Mouse (Mus musculus) kidney, postnatal 0 days (tissue): ENCODE measurements at regions not wholly inside any gene's neighbourhood (a gene's known extent, or its start where the extent isn't known, plus 50 kb on each side); places are given as distances from the start of the nearest gene placed in this dataset.

Experiments
- ATAC-seq: fragments of 200-750 bp; cut with Nextera tagmentation; replicated peaks from 2 replicates; pipeline ENCODE4 v1.8.0; 2017; ENCODE audit warnings: low read depth, moderate number of reproducible peaks, moderate TSS enrichment, moderate library complexity; ENCODE audit not compliant: low FRiP score
- DNase-seq: peaks from one replicate; pipeline ENCODE4 v3.0.0-alpha.2; 2016; ENCODE audit warnings: low spot score
- H3K27ac ChIP-seq: fragments of 300-500 bp; sonication (generic); 2 replicates; pipeline ENCODE4 v1.5.1; 2014; ENCODE audit warnings: mild to moderate bottlenecking
- H3K27me3 ChIP-seq: fragments of 300-500 bp; sonication (generic); 2 replicates; pipeline ENCODE4 v1.6.1; 2014; ENCODE audit warnings: low read length, mixed read lengths; ENCODE audit not compliant: insufficient read depth
- H3K36me3 ChIP-seq: fragments of 300-500 bp; sonication (generic); 2 replicates; pipeline ENCODE4 v1.6.1; 2014; ENCODE audit warnings: low read length, mixed read lengths; ENCODE audit not compliant: insufficient read depth
- H3K4me1 ChIP-seq: fragments of 300-500 bp; sonication (generic); replicated peaks from 2 replicates; pipeline ENCODE4 v1.6.1; 2014; ENCODE audit warnings: antibody characterized with exemption, low read length, mixed read lengths; ENCODE audit not compliant: insufficient read depth
- H3K4me2 ChIP-seq: fragments of 300-500 bp; sonication (generic); 2 replicates; pipeline ENCODE4 v1.6.1; 2014; ENCODE audit warnings: mild to moderate bottlenecking, low read length, moderate library complexity, mixed read lengths
- H3K4me3 ChIP-seq: fragments of 300-500 bp; sonication (generic); replicated peaks from 2 replicates; pipeline ENCODE4 v1.5.1; 2014; ENCODE audit warnings: low read depth, low read length
- H3K9ac ChIP-seq: fragments of 300-500 bp; sonication (generic); 2 replicates; pipeline ENCODE4 v1.6.1; 2014; ENCODE audit warnings: low read depth, low read length
- H3K9me3 ChIP-seq: fragments of 300-500 bp; sonication (generic); replicated peaks from 2 replicates; pipeline ENCODE4 v1.6.1; 2016; ENCODE audit warnings: low read length, inconsistent platforms, mixed read lengths
- CTCF ChIP-seq: IDR thresholded peaks from 2 replicates; pipeline ENCODE4 v1.5.1; 2016; ENCODE audit warnings: antibody characterized with exemption, low read depth, mild to moderate bottlenecking, moderate library complexity
- WGBS: fragments of 180-500 bp; shearing (Covaris S2); extraction: QIAGEN DNeasy Blood & Tissue Kit; methylation state at CpG from one replicate; pipeline ENCODE4 v1.1.7; 2014; 5-methylcytosine and 5-hydroxymethylcytosine counted together

DNA sequence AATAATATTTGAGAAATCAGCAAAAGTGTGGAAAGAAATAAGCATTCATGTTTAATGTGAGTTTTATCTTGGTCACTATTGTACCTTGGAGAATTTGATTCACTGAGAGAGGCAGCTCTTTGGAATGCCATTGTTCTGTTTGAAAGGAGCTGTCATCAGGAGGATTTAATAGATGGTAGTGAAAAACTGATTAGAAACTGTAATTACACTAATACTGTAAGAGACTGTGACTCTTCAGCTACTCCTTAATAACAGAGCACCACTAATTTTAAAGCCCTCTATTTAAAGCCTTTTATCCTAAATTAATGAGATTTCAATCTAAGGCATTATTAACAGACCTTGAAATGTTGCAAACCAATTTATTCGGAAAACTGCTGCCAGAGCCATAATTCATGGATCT, 126.1 kb upstream of the Rspo3 start:
- Histone ChIP-seq H3K27ac (no peak overlapping the region), H3K27me3 (no peaks in the 10 kb centered on the region), H3K4me1 (no peaks in the 10 kb centered on the region), H3K9ac (no peak overlapping the region), H3K4me2 (no peak overlapping the region), H3K36me3 (no peaks in the 10 kb centered on the region), H3K4me3 (no peak overlapping the region), H3K9me3 (no peaks in the 10 kb centered on the region)
- WGBS, result 46% methylated on average over 1 of the region's 1 CpGs
- no peak for DNase-seq
- ATAC-seq, result no peak
- TF ChIP-seq CTCF, result no peak

DNA sequence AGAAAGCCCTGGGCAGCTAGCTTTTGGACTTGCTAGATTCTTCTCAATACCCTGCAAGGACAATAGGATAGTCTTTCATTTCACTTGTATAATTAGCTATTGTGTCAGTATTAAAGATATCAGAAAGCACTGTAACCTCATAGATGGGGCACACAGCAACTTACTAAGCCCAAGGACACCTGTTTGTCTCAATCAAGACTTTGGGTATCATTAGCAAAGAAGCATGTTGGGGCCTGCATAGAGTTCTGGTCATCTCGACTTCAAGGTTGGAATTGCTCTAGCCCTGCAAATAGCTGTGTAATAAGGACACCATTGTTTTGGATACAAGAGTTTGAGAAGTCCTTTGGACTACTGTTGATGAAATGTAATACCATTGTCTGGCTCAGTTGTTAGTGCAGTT, 104.6 kb upstream of the Rspo3 start:
- no peak for ATAC-seq
- Histone ChIP-seq H3K4me3 (no peak overlapping the region), H3K9me3 (no peaks in the 10 kb centered on the region), H3K36me3 (no peaks in the 10 kb centered on the region), H3K4me1 (no peaks in the 10 kb centered on the region), H3K9ac (no peak overlapping the region), H3K27ac (no peak overlapping the region), H3K27me3 (no peaks in the 10 kb centered on the region), H3K4me2 (no peak overlapping the region)
- DNase-seq, result no peak
- 78% methylated on average over 1 of the region's 1 CpGs for WGBS
- no peak for TF ChIP-seq CTCF

DNA sequence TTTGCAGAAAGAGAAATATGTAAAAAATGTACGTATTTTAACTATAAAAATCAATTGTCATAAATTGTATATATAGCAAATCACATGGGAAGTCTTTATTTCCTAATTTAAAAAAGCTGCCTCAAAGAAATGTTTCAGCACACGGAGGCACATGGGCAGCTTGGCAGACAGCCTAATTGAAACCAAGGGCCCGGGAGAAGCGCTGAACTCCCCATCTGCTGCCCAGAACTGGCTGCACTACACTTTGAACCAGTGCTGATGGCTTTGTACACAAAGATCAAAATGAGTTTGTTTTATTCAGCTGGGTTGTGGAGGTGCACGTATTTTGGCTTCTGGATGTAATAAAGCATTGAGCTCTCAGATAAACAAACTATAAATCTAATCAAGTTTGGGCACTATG, 100.2 kb upstream of the Rspo3 start:
- no peak overlapping the region for H3K4me3 ChIP-seq
- H3K9ac ChIP-seq, result no peak overlapping the region
- TF ChIP-seq CTCF, result no peak
- H3K27ac ChIP-seq, result no peak overlapping the region
- no peaks in the 10 kb centered on the region for H3K9me3 ChIP-seq
- no peaks in the 10 kb centered on the region for H3K27me3 ChIP-seq
- H3K36me3 ChIP-seq, result no peaks in the 10 kb centered on the region
- no peaks in the 10 kb centered on the region for H3K4me1 ChIP-seq
- ATAC-seq (no peak), DNase-seq (no peak)
- H3K4me2 ChIP-seq, result no peak overlapping the region
- WGBS, result 31% methylated on average over 5 of the region's 5 CpGs

DNA sequence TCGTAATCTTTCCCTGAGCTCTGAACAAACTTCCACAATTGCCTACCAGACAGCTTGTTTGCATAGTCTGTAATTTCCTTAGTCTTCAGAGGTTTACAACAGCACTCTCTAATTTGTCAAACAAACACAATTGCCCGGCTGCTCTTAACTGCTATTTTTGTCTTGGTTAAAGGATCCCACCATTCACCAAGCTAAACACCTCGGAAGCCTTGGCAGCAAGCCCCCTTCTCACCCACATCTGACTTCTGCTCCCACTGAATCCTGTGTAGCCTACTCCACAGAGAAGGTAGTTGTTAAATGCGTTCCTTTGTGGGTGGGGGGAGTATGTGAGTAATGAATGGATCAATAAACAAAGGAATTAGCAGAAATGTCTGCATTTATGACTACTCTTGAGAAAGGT, 59.8 kb upstream of the Rspo3 start:
- no peak for TF ChIP-seq CTCF
- DNase-seq (no peak), ATAC-seq (no peak)
- H3K4me2 ChIP-seq, result no peak overlapping the region
- H3K9ac ChIP-seq, result no peak overlapping the region
- H3K4me1 ChIP-seq, result no peaks in the 10 kb centered on the region
- H3K4me3 ChIP-seq, result no peak overlapping the region
- no peaks in the 10 kb centered on the region for H3K9me3 ChIP-seq
- 18% methylated on average over 4 of the region's 4 CpGs for WGBS
- no peaks in the 10 kb centered on the region for H3K27me3 ChIP-seq
- H3K27ac ChIP-seq, result no peak overlapping the region
- H3K36me3 ChIP-seq, result no peaks in the 10 kb centered on the region

DNA sequence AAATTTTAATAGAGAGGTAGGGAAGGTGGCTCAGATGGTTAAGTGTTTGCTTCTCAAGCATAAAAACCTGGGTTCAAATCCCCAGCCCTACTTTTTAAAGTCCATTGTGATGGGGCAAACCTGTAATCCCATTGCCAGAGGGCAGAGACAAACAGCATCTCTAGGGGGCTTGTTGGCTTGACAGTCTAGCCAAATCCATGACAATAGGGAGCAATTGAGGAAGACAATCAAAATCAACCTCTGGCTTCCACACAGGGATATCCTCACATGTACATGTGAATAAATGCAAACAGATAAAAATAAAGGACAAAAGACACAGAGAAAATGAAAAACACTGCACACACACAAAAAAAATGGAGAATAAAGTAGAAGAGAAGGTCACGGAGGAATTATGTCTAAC, 59.3 kb upstream of the Rspo3 start:
- Histone ChIP-seq H3K27ac (no peak overlapping the region), H3K4me1 (no peaks in the 10 kb centered on the region), H3K27me3 (no peaks in the 10 kb centered on the region), H3K4me3 (no peak overlapping the region), H3K4me2 (no peak overlapping the region), H3K36me3 (no peaks in the 10 kb centered on the region), H3K9me3 (no peaks in the 10 kb centered on the region), H3K9ac (no peak overlapping the region)
- DNase-seq, result no peak
- no peak for TF ChIP-seq CTCF
- 66% methylated on average over 1 of the region's 1 CpGs for WGBS
- no peak for ATAC-seq

DNA sequence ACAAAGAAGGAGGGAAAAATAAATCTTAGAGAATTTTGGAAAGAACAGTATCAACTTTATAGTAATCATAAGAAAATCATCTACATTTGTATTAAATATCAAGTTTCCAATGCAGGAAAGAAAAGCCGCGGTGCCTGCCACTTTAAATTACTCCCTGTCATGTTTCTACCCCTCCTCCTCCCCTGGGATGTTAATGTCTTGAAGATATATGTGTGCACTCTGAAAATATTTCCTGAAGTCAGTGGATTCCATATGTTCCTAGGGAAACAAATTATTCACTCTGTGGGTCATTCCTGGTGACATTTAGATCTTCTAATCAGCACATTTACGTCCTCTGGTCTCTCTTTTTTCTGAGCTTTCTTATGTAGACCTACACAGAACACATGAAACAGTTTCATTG, 57.2 kb upstream of the Rspo3 start:
- Histone ChIP-seq H3K27me3 (no peaks in the 10 kb centered on the region), H3K4me1 (no peaks in the 10 kb centered on the region), H3K9me3 (no peaks in the 10 kb centered on the region), H3K27ac (no peak overlapping the region), H3K4me2 (no peak overlapping the region), H3K9ac (no peak overlapping the region), H3K4me3 (no peak overlapping the region), H3K36me3 (no peaks in the 10 kb centered on the region)
- no peak for ATAC-seq
- 18% methylated on average over 3 of the region's 3 CpGs for WGBS
- peak; percentile 60 for DNase-seq
- TF ChIP-seq CTCF, result no peak

DNA sequence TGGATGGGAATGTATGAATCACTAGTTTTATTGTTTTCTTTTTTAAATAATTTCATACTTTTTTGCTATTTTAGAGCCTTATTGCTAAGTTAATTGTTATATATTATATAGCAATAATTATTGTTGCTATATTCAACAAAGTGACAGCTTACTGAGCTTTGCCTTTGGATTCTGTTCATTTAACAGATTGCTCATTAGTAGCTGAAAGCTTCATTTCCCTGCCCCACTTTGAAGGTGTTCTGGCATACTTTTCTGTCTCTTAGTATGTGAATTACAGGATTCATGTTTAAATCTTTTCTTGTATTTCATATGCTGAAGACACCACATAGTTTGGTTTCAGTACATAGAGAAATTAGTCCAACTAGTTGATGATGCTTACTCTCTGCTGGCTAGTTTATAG, 54.5 kb upstream of the Rspo3 start:
- DNase-seq (no peak), ATAC-seq (no peak)
- no peaks in the 10 kb centered on the region for H3K9me3 ChIP-seq
- H3K4me2 ChIP-seq, result no peak overlapping the region
- no peak overlapping the region for H3K4me3 ChIP-seq
- TF ChIP-seq CTCF, result no peak
- no peaks in the 10 kb centered on the region for H3K27me3 ChIP-seq
- H3K9ac ChIP-seq, result no peak overlapping the region
- no peak overlapping the region for H3K27ac ChIP-seq
- no peaks in the 10 kb centered on the region for H3K36me3 ChIP-seq
- H3K4me1 ChIP-seq, result no peaks in the 10 kb centered on the region
